Mouse (Mus musculus): ENCODE data around the gene C130032M10Rik. TPM values are rescaled to one million over a fixed set of nuclear protein-coding genes. Genes with fewer than 3 reads are reported as not detected.

C130032M10Rik gene
- polyA plus RNA-seq, 1 experiment from 2014 or later, result not detected

Other genes with a start within 250 kb of the C130032M10Rik start
- not detected in 2 replicates for gene Bcl2a1c, start 185.6 kb upstream of the C130032M10Rik start, polyA plus RNA-seq (2014; fragmentation: Nextera tagmentation; extraction: Ambion mirVana)
- 157 and 159 TPM in 2 replicates for gene Crtap, start 125.0 kb upstream of the C130032M10Rik start, polyA plus RNA-seq (2014; fragmentation: Nextera tagmentation; extraction: Ambion mirVana)
- gene Glb1, start 114.6 kb upstream of the C130032M10Rik start, polyA plus RNA-seq (2014; fragmentation: Nextera tagmentation; extraction: Ambion mirVana), result 52.7 and 53.6 TPM in 2 replicates
- gene Tmppe, start 114.6 kb upstream of the C130032M10Rik start, polyA plus RNA-seq (2014; fragmentation: Nextera tagmentation; extraction: Ambion mirVana), result 2.4 and 4.4 TPM in 2 replicates
- gene Ccr4, start 10.8 kb upstream of the C130032M10Rik start, polyA plus RNA-seq (2014; fragmentation: Nextera tagmentation; extraction: Ambion mirVana), result not detected in 2 replicates
- gene Trim71, start 48.7 kb downstream of the C130032M10Rik start, polyA plus RNA-seq (2014; fragmentation: Nextera tagmentation; extraction: Ambion mirVana), result 1.4 and 1.6 TPM in 2 replicates
- gene Cnot10, start 124.5 kb downstream of the C130032M10Rik start, polyA plus RNA-seq (2014; fragmentation: Nextera tagmentation; extraction: Ambion mirVana), result 64.6 and 69.9 TPM in 2 replicates
- gene Dync1li1, start 173.1 kb downstream of the C130032M10Rik start, polyA plus RNA-seq (2014; fragmentation: Nextera tagmentation; extraction: Ambion mirVana), result 56.0 and 64.3 TPM in 2 replicates
- gene Cmtm6, start 215.4 kb downstream of the C130032M10Rik start, polyA plus RNA-seq (2014; fragmentation: Nextera tagmentation; extraction: Ambion mirVana), result 56.7 and 62.1 TPM in 2 replicates

Data from stomach, embryonic 14.5 days (tissue).